In genomic region chr10:79928030-79928694, GRCm38 (mm10) we compare ENCODE assay signal across 9 mouse cellular contexts. TPM values are rescaled to one million over a fixed set of nuclear protein-coding genes. Genes with fewer than 3 reads are reported as not detected.
DNase-seq lines count a peak whose midpoint lies in the region; ATAC-seq and TF ChIP-seq lines count a peak whose summit lies in the region.
"Had no signal": no experiment of that assay in that cellular context is flagged by ENCODE, and none has a peak within 500 bp of the region (broad histone marks: within the 10 kb centered on the region; RNA-seq: fewer than 3 reads in every experiment).

No protein-coding gene starts in this region.

- no peak for ATAC-seq in hindbrain, embryonic 16.5 days
- no peak for ATAC-seq in neural tube, embryonic 12.5 days (ENCODE audit: low FRiP score, low read depth)

- peak overlapping the region; percentile 98 for H3K4me2 ChIP-seq in hindbrain, embryonic 16.5 days (ENCODE audit: low read length)
- H3K4me2 ChIP-seq in neural tube, embryonic 12.5 days (replicated peaks), result peak overlapping the region; percentile 93

- TF ChIP-seq CTCF in lung, adult 2 months (IDR thresholded peaks at IDR 0.05; ENCODE audit: insufficient read depth, low read length), result no peak

- TF ChIP-seq POLR2A in lung, adult 2 months (IDR thresholded peaks at IDR 0.05; ENCODE audit: borderline replicate concordance, extremely low read depth, low read depth, low read length), result no peak

- H3K27ac ChIP-seq in hindbrain, embryonic 16.5 days (ENCODE audit: low read depth, low read length), result peak overlapping the region; percentile 84
- peak overlapping the region; percentile 85 for H3K27ac ChIP-seq in neural tube, embryonic 12.5 days

- 0 out of 2 replicates have a peak, but pooled peaks cover 4% of the 10 kb centered on the region for H3K36me3 ChIP-seq in hindbrain, embryonic 16.5 days (ENCODE audit: control insufficient read depth, insufficient read depth, low read length)
- peaks cover 26% of the 10 kb centered on the region for H3K36me3 ChIP-seq in neural tube, embryonic 12.5 days

- H3K4me3 ChIP-seq in hindbrain, embryonic 16.5 days (ENCODE audit: low read length), result peak overlapping the region; percentile 71
- peak overlapping the region; percentile 78 for H3K4me3 ChIP-seq in lung, adult 2 months (replicated peaks; ENCODE audit: extremely low read depth, low read depth, low read length)
- H3K4me3 ChIP-seq in neural tube, embryonic 12.5 days, result peak overlapping the region; percentile 97

- peaks cover 3% of the 10 kb centered on the region for H3K27me3 ChIP-seq in hindbrain, embryonic 16.5 days (replicated peaks; ENCODE audit: control insufficient read depth, insufficient read depth, low read length)
- H3K27me3 ChIP-seq in neural tube, embryonic 12.5 days (replicated peaks), result peaks cover 5% of the 10 kb centered on the region

- DNase-seq in 3134 (ENCODE audit: extremely low read depth, insufficient read length, low spot score), result peak; percentile 51
- peak; percentile 72 for DNase-seq in A20 (ENCODE audit: low read depth, low spot score)
- peak; percentile 75 for DNase-seq in embryo, embryonic 11 days
- peak; percentile 50 for DNase-seq in lung, adult 2 months
- DNase-seq in urinary bladder, postnatal 25 days (ENCODE audit: low spot score), result no peak
- no peak for DNase-seq in left cerebral cortex, adult 18-20 months (ENCODE audit: low spot score in 2 of 2)

- WGBS in hindbrain, embryonic 16.5 days, result 2% methylated on average over 25 of the region's 29 CpGs
- 4% methylated on average over 25 of the region's 29 CpGs for WGBS in lung, adult 2 months
- 1% methylated on average over 29 of the region's 29 CpGs for WGBS in neural tube, embryonic 12.5 days

- no peaks in the 10 kb centered on the region for H3K9me3 ChIP-seq in hindbrain, embryonic 16.5 days (ENCODE audit: control insufficient read depth, low read length)
- no peaks in the 10 kb centered on the region for H3K9me3 ChIP-seq in neural tube, embryonic 12.5 days

- peaks cover 42% of the 10 kb centered on the region for H3K4me1 ChIP-seq in hindbrain, embryonic 16.5 days (ENCODE audit: control insufficient read depth, insufficient read depth, low read depth, low read length)
- peaks cover 13% of the 10 kb centered on the region for H3K4me1 ChIP-seq in lung, adult 2 months (ENCODE audit: control insufficient read depth, insufficient read depth, low read length)
- H3K4me1 ChIP-seq in neural tube, embryonic 12.5 days, result peaks cover 51% of the 10 kb centered on the region

- H3K9ac ChIP-seq in hindbrain, embryonic 16.5 days (ENCODE audit: low read depth, low read length), result peak overlapping the region; percentile 80
- H3K9ac ChIP-seq in neural tube, embryonic 12.5 days, result peak overlapping the region; percentile 94

RNA-seq across cellular contexts. Expression of gene Arid3a, which starts 1.3 kb away (rescaled TPM):
- polyA plus RNA-seq in hindbrain, embryonic 16.5 days (2015; fragmentation: Nextera tagmentation; extraction: Ambion mirVana), result 1.6 and 1.7 TPM in 2 replicates
- 7.8 and 8.6 TPM in 2 replicates for polyA plus RNA-seq in lung, adult 2 months (2012; rRNA removed)
- polyA plus RNA-seq in neural tube, embryonic 12.5 days (2016; fragmentation: Nextera tagmentation; extraction: Ambion mirVana), result 4.9 and 7.7 TPM in 2 replicates
- 1 to 10 TPM; 5.6 to 7.2 TPM for total RNA-seq in left cerebral cortex, adult 18-20 months (2021)

RNA-seq across cellular contexts. Expression of gene R3hdm4, which starts 7.2 kb away (rescaled TPM):
- polyA plus RNA-seq in hindbrain, embryonic 16.5 days (2015; fragmentation: Nextera tagmentation; extraction: Ambion mirVana), result 293 and 300 TPM in 2 replicates
- polyA plus RNA-seq in lung, adult 2 months (2012; rRNA removed), result 129 and 162 TPM in 2 replicates
- 185 and 186 TPM in 2 replicates for polyA plus RNA-seq in neural tube, embryonic 12.5 days (2016; fragmentation: Nextera tagmentation; extraction: Ambion mirVana)
- 100 to 1,000 TPM; 307 to 318 TPM for total RNA-seq in left cerebral cortex, adult 18-20 months (2021)

RNA-seq across cellular contexts. Expression of gene Kiss1r, which starts 11.4 kb away (rescaled TPM):
- polyA plus RNA-seq in hindbrain, embryonic 16.5 days (2015; fragmentation: Nextera tagmentation; extraction: Ambion mirVana), result 3.1 and 3.7 TPM in 2 replicates
- 20.9 and 24.4 TPM in 2 replicates for polyA plus RNA-seq in lung, adult 2 months (2012; rRNA removed)
- 1.1 and 1.3 TPM in 2 replicates for polyA plus RNA-seq in neural tube, embryonic 12.5 days (2016; fragmentation: Nextera tagmentation; extraction: Ambion mirVana)
- 10 to 100 TPM in 1 of 2 experiments, 1 to 10 TPM in 1; 5.3 to 10.3 TPM for total RNA-seq in left cerebral cortex, adult 18-20 months (2021)

RNA-seq across cellular contexts. Expression of gene Gm26602, which starts 17.5 kb away (rescaled TPM):
- 1.4 and 18.3 TPM in 2 replicates for polyA plus RNA-seq in hindbrain, embryonic 16.5 days (2015; fragmentation: Nextera tagmentation; extraction: Ambion mirVana)
- not detected in 2 replicates for polyA plus RNA-seq in lung, adult 2 months (2012; rRNA removed)
- 28.4 and 40.5 TPM in 2 replicates for polyA plus RNA-seq in neural tube, embryonic 12.5 days (2016; fragmentation: Nextera tagmentation; extraction: Ambion mirVana)
- not detected for total RNA-seq in left cerebral cortex, adult 18-20 months (2021)
- total RNA-seq: heart, postnatal 10 days had no signal

RNA-seq across cellular contexts. Expression of gene Med16, which starts 19.4 kb away (rescaled TPM):
- polyA plus RNA-seq in hindbrain, embryonic 16.5 days (2015; fragmentation: Nextera tagmentation; extraction: Ambion mirVana), result 48.2 and 53.8 TPM in 2 replicates
- polyA plus RNA-seq in lung, adult 2 months (2012; rRNA removed), result 76.2 and 79.1 TPM in 2 replicates
- polyA plus RNA-seq in neural tube, embryonic 12.5 days (2016; fragmentation: Nextera tagmentation; extraction: Ambion mirVana), result 60.5 and 62.6 TPM in 2 replicates
- total RNA-seq in left cerebral cortex, adult 18-20 months (2021), result 10 to 100 TPM; 48.6 to 63.7 TPM

Comparison
In these comparisons a context has a peak if more than half of its experiments do, and no peak if none do; other contexts are left out.
1. DNase-seq: peak in 3134 (single experiment), A20 (single experiment), embryo, embryonic 11 days (single experiment) and lung, adult 2 months (single experiment); none in urinary bladder, postnatal 25 days (single experiment) and left cerebral cortex, adult 18-20 months (0 of 2).
2. Peak in every context shown above with its lines, with median percentiles within 50 percentile points of each other: H3K4me3 ChIP-seq.